Comparison of ENCODE assay signal across 14 mouse cellular contexts in genomic region chr3:104518931-104519330, GRCm38 (mm10). TPM values are rescaled to one million over a fixed set of nuclear protein-coding genes. Genes with fewer than 3 reads are reported as not detected.
A peak's percentile ranks its signal among the peaks of the same experiment; 100 is the strongest.
DNase-seq lines count a peak whose midpoint lies in the region; ATAC-seq and TF ChIP-seq lines count a peak whose summit lies in the region.
"Had no signal": no experiment of that assay in that cellular context is flagged by ENCODE, and none has a peak within 500 bp of the region (broad histone marks: within the 10 kb centered on the region; RNA-seq: fewer than 3 reads in every experiment).

No protein-coding gene starts in this region.

- no peaks in the 10 kb centered on the region for H3K36me3 ChIP-seq in kidney, embryonic 14.5 days (ENCODE audit: control insufficient read depth, insufficient read depth, low read length)
- no peaks in the 10 kb centered on the region for H3K36me3 ChIP-seq in intestine, embryonic 15.5 days
- H3K36me3 ChIP-seq in liver, embryonic 14.5 days (replicated peaks; ENCODE audit: control insufficient read depth, insufficient read depth, low read depth) = no peaks in the 10 kb centered on the region
- H3K36me3 ChIP-seq: lung, embryonic 15.5 days; midbrain, embryonic 15.5 days; neural tube, embryonic 12.5 days had no signal

- TF ChIP-seq CTCF in liver, embryonic 14.5 days (IDR thresholded peaks at IDR 0.05; ENCODE audit: low read depth) = peak; percentile 25

- no peak for ATAC-seq in kidney, embryonic 14.5 days (ENCODE audit: low FRiP score, low TSS enrichment)
- peak; percentile 74 for ATAC-seq in intestine, embryonic 15.5 days
- no peak for ATAC-seq in liver, embryonic 14.5 days (ENCODE audit: insufficient read depth)
- no peak for ATAC-seq in monocyte, adult 5-6 weeks (replicated peaks; ENCODE audit: insufficient number of reproducible peaks, low FRiP score, low TSS enrichment, poor library complexity, severe bottlenecking)
- ATAC-seq: midbrain, embryonic 15.5 days had no signal

- no peak overlapping the region for H3K27ac ChIP-seq in kidney, embryonic 14.5 days (ENCODE audit: low read depth, low read length)
- H3K27ac ChIP-seq in intestine, embryonic 15.5 days = no peak overlapping the region
- no peak overlapping the region for H3K27ac ChIP-seq in liver, embryonic 14.5 days
- H3K27ac ChIP-seq: lung, embryonic 15.5 days; midbrain, embryonic 15.5 days; neural tube, embryonic 12.5 days had no signal

- no peak overlapping the region for H3K4me2 ChIP-seq in kidney, embryonic 14.5 days (replicated peaks; ENCODE audit: low read depth, low read length)
- no peak overlapping the region for H3K4me2 ChIP-seq in intestine, embryonic 15.5 days (replicated peaks)
- no peak overlapping the region for H3K4me2 ChIP-seq in liver, embryonic 14.5 days (ENCODE audit: low read depth)
- H3K4me2 ChIP-seq: lung, embryonic 15.5 days; midbrain, embryonic 15.5 days; neural tube, embryonic 12.5 days had no signal

- H3K9me3 ChIP-seq in kidney, embryonic 14.5 days (ENCODE audit: control insufficient read depth, low read length) = no peaks in the 10 kb centered on the region
- no peaks in the 10 kb centered on the region for H3K9me3 ChIP-seq in intestine, embryonic 15.5 days
- H3K9me3 ChIP-seq in liver, embryonic 14.5 days (ENCODE audit: control insufficient read depth, low read length) = no peaks in the 10 kb centered on the region
- H3K9me3 ChIP-seq: lung, embryonic 15.5 days; midbrain, embryonic 15.5 days; neural tube, embryonic 12.5 days had no signal

- no peaks in the 10 kb centered on the region for H3K27me3 ChIP-seq in kidney, embryonic 14.5 days (ENCODE audit: control insufficient read depth, insufficient read depth, low read length)
- no peaks in the 10 kb centered on the region for H3K27me3 ChIP-seq in intestine, embryonic 15.5 days (replicated peaks)
- H3K27me3 ChIP-seq in liver, embryonic 14.5 days (ENCODE audit: control insufficient read depth, insufficient read depth, low read length) = no peaks in the 10 kb centered on the region
- H3K27me3 ChIP-seq: lung, embryonic 15.5 days; midbrain, embryonic 15.5 days; neural tube, embryonic 12.5 days had no signal

- no peak for TF ChIP-seq EP300 in liver, embryonic 14.5 days (IDR thresholded peaks at IDR 0.05; ENCODE audit: low read depth)

- WGBS in kidney, embryonic 14.5 days = 54% methylated on average over 6 of the region's 6 CpGs
- WGBS in intestine, embryonic 15.5 days = 50% methylated on average over 6 of the region's 6 CpGs
- 58% methylated on average over 6 of the region's 6 CpGs for WGBS in liver, embryonic 14.5 days (ENCODE audit: insufficient replicate concordance)

- no peak overlapping the region for H3K4me3 ChIP-seq in kidney, embryonic 14.5 days (ENCODE audit: low read length)
- no peak overlapping the region for H3K4me3 ChIP-seq in intestine, embryonic 15.5 days (replicated peaks)
- H3K4me3 ChIP-seq in liver, embryonic 14.5 days (ENCODE audit: insufficient read depth in 1 of 2, low read depth in 2 of 2, low read length in 2 of 2) = no peak overlapping the region
- H3K4me3 ChIP-seq: lung, embryonic 15.5 days; midbrain, embryonic 15.5 days; neural tube, embryonic 12.5 days had no signal

- no peaks in the 10 kb centered on the region for H3K4me1 ChIP-seq in kidney, embryonic 14.5 days (ENCODE audit: control insufficient read depth, insufficient read depth, low read length)
- peaks cover 7% of the 10 kb centered on the region; the same call in 1 of the 2 replicates for H3K4me1 ChIP-seq in intestine, embryonic 15.5 days (replicated peaks)
- H3K4me1 ChIP-seq in liver, embryonic 14.5 days (replicated peaks; ENCODE audit: control insufficient read depth in 2 of 2, insufficient read depth in 2 of 2, low read length in 1 of 2) = peaks cover 0 to 5% of the 10 kb centered on the region in 2 experiments; a peak in 2 of 4 replicates
- H3K4me1 ChIP-seq: midbrain, embryonic 15.5 days; neural tube, embryonic 12.5 days had no signal

- DNase-seq in kidney, adult 11 months = peak; percentile 71
- peak; percentile 83 for DNase-seq in kidney, adult 9 months
- DNase-seq in liver, embryonic 14.5 days (ENCODE audit: low read depth in 3 of 3, low spot score in 3 of 3) = no peak
- no peak for DNase-seq in layer of hippocampus, adult 18-20 months (ENCODE audit: low spot score in 2 of 2)
- DNase-seq: adrenal gland, postnatal 10 days; cerebellum, adult 2 months; right cerebral cortex, postnatal 4 days; thymus, adult 18-20 months had no signal

- H3K9ac ChIP-seq in kidney, embryonic 14.5 days (ENCODE audit: low read depth, low read length) = no peak overlapping the region
- H3K9ac ChIP-seq in intestine, embryonic 15.5 days = no peak overlapping the region
- H3K9ac ChIP-seq in liver, embryonic 14.5 days (replicated peaks) = no peak overlapping the region
- H3K9ac ChIP-seq: lung, embryonic 15.5 days; midbrain, embryonic 15.5 days; neural tube, embryonic 12.5 days had no signal

RNA-seq across cellular contexts. Expression of gene Lrig2, which starts 7.2 kb away (rescaled TPM):
- 9.8 and 25.6 TPM in 2 replicates for polyA plus RNA-seq in kidney, embryonic 14.5 days (2014; fragmentation: Nextera tagmentation; extraction: Ambion mirVana)
- 11.2 and 13.3 TPM in 2 replicates for polyA plus RNA-seq in intestine, embryonic 15.5 days (2015; fragmentation: Nextera tagmentation; extraction: Ambion mirVana)
- polyA plus RNA-seq in liver, embryonic 14.5 days (2012; rRNA removed) = 1.9 and 2.1 TPM in 2 replicates
- polyA plus RNA-seq in liver, embryonic 14.5 days (2014; fragmentation: Nextera tagmentation; extraction: Ambion mirVana) = 2.5 and 3.1 TPM in 2 replicates
- total RNA-seq in layer of hippocampus, adult 18-20 months (2021) = 10 to 100 TPM; 31.7 to 34.3 TPM
- 25.6 to 41.6 TPM (median 29.0 TPM) in 3 replicates for total RNA-seq in monocyte, adult 5-6 weeks (2017)

Comparison
In these comparisons a context has a peak if more than half of its experiments do, and no peak if none do; other contexts are left out.
1. DNase-seq: peak in kidney, adult 11 months (single experiment) and kidney, adult 9 months (single experiment); none in liver, embryonic 14.5 days (0 of 3) and layer of hippocampus, adult 18-20 months (0 of 2).